Mouse (Mus musculus) bone marrow, adult 2 months (tissue): ENCODE results near the gene Adgra3. TPM values are rescaled to one million over a fixed set of nuclear protein-coding genes. Genes with fewer than 3 reads are reported as not detected.
A peak's percentile ranks its signal among the peaks of the same experiment; 100 is the strongest.

Source experiments
- H3K27ac ChIP-seq: fragments of 200-500 bp; 2 replicates; pipeline ENCODE4 v1.5.1; 2012; ENCODE audit warnings: low read depth, mild to moderate bottlenecking, control low read depth, inconsistent platforms, low read length; ENCODE audit not compliant: control insufficient read depth, poor library complexity, insufficient read depth
- H3K4me1 ChIP-seq: fragments of 200-500 bp; 2 replicates; pipeline ENCODE4 v1.6.1; 2011; ENCODE audit warnings: low read length; ENCODE audit not compliant: control insufficient read depth, insufficient read depth
- H3K4me3 ChIP-seq: fragments of 200-500 bp; replicated peaks from 2 replicates; pipeline ENCODE3; 2011; ENCODE audit warnings: mild to moderate bottlenecking, low read depth, low read length, control low read depth; ENCODE audit not compliant: control insufficient read depth
- CTCF ChIP-seq: fragments of 200-500 bp; IDR thresholded peaks from 2 replicates; pipeline ENCODE4 v1.5.1; 2011; ENCODE audit warnings: low read length, control low read depth; ENCODE audit not compliant: control insufficient read depth, insufficient read depth
- POLR2A ChIP-seq: fragments of 200-500 bp; IDR thresholded peaks from 2 replicates; pipeline ENCODE4 v1.6.1; 2011; ENCODE audit warnings: low read depth, mild to moderate bottlenecking, control low read depth, low read length, borderline replicate concordance; ENCODE audit not compliant: control insufficient read depth
- WGBS: fragments of 180-500 bp; shearing (Covaris S2); methylation state at CpG from one replicate; pipeline ENCODE4 v1.1.7; 2018; 5-methylcytosine and 5-hydroxymethylcytosine counted together
- polyA plus RNA-seq: library from polyadenylated mRNA; stranded (reverse); fragments of >200 nt; gene quantifications from 2 replicates; pipeline ENCODE4 v1.2.4, GENCODE M21; 2011; ENCODE audit warnings: low replicate concordance; ENCODE audit not compliant: missing spikeins, insufficient read depth, insufficient read length

Gene Adgra3
- polyA plus RNA-seq, 1 experiment = 4.6 TPM

- Histone ChIP-seq H3K4me3 (no peak overlapping the region), H3K4me1 (no peaks in the 10 kb centered on the region), H3K27ac (no peak overlapping the region)
- WGBS = 88% methylated on average over 14 of the region's 14 CpGs
- TF ChIP-seq CTCF (no peak), POLR2A (no peak)
Observed at GRCm38 (mm10) chr5:49979246-49979645, 79.6 kb downstream of the Adgra3 start.

- no peaks in the 10 kb centered on the region for H3K4me1 ChIP-seq
- 36% methylated on average over 2 of the region's 2 CpGs for WGBS
- H3K27ac ChIP-seq = no peak overlapping the region
- H3K4me3 ChIP-seq = no peak overlapping the region
- TF ChIP-seq CTCF (no peak), POLR2A (no peak)
Observed at GRCm38 (mm10) chr5:49975971-49976370, 82.8 kb downstream of the Adgra3 start.

- Histone ChIP-seq H3K4me1 (no peaks in the 10 kb centered on the region), H3K27ac (no peak overlapping the region), H3K4me3 (no peak overlapping the region)
- 77% methylated on average over 4 of the region's 4 CpGs for WGBS
- TF ChIP-seq POLR2A (no peak), CTCF (no peak)
Observed at GRCm38 (mm10) chr5:49974211-49974610, 84.6 kb downstream of the Adgra3 start.

- no peak for TF ChIP-seq POLR2A
- TF ChIP-seq CTCF = no peak
- no peak overlapping the region for H3K4me3 ChIP-seq
- WGBS = 83% methylated on average over 8 of the region's 8 CpGs
- no peak overlapping the region for H3K27ac ChIP-seq
- H3K4me1 ChIP-seq = no peaks in the 10 kb centered on the region
Observed at GRCm38 (mm10) chr5:49969660-49970059, 89.1 kb downstream of the Adgra3 start.

GRCm38 (mm10) chr5:49967726-49968125, 91.1 kb downstream of the Adgra3 start:
- TF ChIP-seq POLR2A (no peak), CTCF (no peak)
- no peak overlapping the region for H3K4me3 ChIP-seq
- WGBS = 83% methylated on average over 6 of the region's 6 CpGs
- no peaks in the 10 kb centered on the region for H3K4me1 ChIP-seq
- no peak overlapping the region for H3K27ac ChIP-seq

- H3K4me1 ChIP-seq = no peaks in the 10 kb centered on the region
- H3K4me3 ChIP-seq = no peak overlapping the region
- WGBS = 67% methylated on average over 8 of the region's 8 CpGs
- H3K27ac ChIP-seq = no peak overlapping the region
- TF ChIP-seq POLR2A (no peak), CTCF (no peak)
Observed at GRCm38 (mm10) chr5:49965810-49966209, 93.0 kb downstream of the Adgra3 start.

GRCm38 (mm10) chr5:49961478-49962431, 97.1 kb downstream of the Adgra3 start:
- no peak overlapping the region for H3K27ac ChIP-seq
- H3K4me3 ChIP-seq = no peak overlapping the region
- 80% methylated on average over 20 of the region's 20 CpGs for WGBS
- peak; percentile 35; the same call in 1 of the 2 replicates for TF ChIP-seq CTCF
- TF ChIP-seq POLR2A = no peak
- no peaks in the 10 kb centered on the region for H3K4me1 ChIP-seq

GRCm38 (mm10) chr5:49936354-49936753, 122.5 kb downstream of the Adgra3 start:
- H3K4me3 ChIP-seq = no peak overlapping the region
- no peaks in the 10 kb centered on the region; the same call in 1 of the 2 replicates for H3K4me1 ChIP-seq
- no peak for TF ChIP-seq CTCF
- TF ChIP-seq POLR2A = no peak
- no peak overlapping the region for H3K27ac ChIP-seq
- WGBS = 54% methylated on average over 1 of the region's 1 CpGs
